Mouse (Mus musculus) heart, adult 8-10 months (tissue): ENCODE results near the gene Tas2r106. TPM values are rescaled to one million over a fixed set of nuclear protein-coding genes. Genes with fewer than 3 reads are reported as not detected.

ENCODE experiments used
- DNase-seq: peaks from one replicate; pipeline ENCODE4 v3.0.0; 2022; ENCODE audit warnings: low spot score
- total RNA-seq, 4 experiments: library from RNA; stranded (reverse); gene quantifications; 2 replicates each; pipeline ENCODE4 v1.2.4; 2022

Tas2r106 gene
- total RNA-seq = not detected

- DNase-seq = no peak
Measured at GRCm38 (mm10) chr6:131678786-131679185, at the start of gene Tas2r106. Gene Tas2r106 (minus strand): TSS chr6:131678886.

- DNase-seq = no peak
Measured at GRCm38 (mm10) chr6:131712803-131713202, 34.1 kb upstream of the Tas2r106 start.

GRCm38 (mm10) chr6:131689963-131690362, 11.3 kb upstream of the Tas2r106 start, which contains the start of gene Tas2r114:
Gene Tas2r114 (minus strand): TSS chr6:131690063.
- no peak for DNase-seq

- no peak for DNase-seq
Measured at GRCm38 (mm10) chr6:131687395-131687794, 8.7 kb upstream of the Tas2r106 start, which contains the start of gene Tas2r105. Gene Tas2r105 (minus strand): TSS chr6:131687495.

DNA sequence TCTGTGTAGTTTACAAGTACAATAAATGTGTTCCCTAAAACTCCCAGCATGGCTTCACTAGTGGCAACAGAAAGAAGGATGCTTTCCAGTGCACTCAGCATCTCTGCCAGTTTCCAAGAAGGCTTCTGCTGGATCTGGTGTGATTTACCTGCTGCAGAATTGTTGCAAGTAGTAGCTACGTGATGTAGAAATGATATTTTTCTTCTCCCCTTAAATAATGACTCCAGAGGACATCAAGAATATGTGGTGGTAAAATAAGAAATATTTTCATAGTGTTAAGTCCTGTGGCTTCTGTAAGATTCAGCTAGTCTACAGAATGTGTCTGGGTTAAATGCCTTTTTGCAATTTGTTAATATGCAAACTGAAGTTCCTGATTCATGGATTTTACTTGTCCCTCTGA, 7.0 kb upstream of the Tas2r106 start, which contains the start of gene Tas2r104:
Gene Tas2r104 (minus strand): TSS at position 101 of the 400 bp plus-strand sequence.
- DNase-seq = no peak

DNA sequence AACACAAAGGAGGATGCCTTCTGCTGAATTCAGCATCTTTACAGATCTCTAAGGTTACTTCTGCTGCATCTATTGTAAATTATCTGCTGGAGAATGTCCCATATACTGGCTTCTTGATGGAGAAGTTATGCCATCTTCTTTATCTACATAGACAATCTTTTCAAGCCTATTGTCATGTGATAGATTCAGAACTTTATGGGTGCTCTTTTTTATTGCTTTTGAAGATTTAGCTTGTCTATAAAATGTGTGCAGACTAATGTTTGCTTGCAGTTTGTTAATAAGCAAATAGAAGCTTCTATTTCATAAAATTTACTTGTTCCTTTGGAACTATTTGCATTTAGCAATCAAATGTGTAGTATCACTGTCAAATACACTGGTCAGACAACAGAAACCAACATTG, 18.6 kb downstream of the Tas2r106 start, which contains the start of gene Tas2r107:
Gene Tas2r107 (minus strand): TSS at position 101 of the 400 bp plus-strand sequence.
- no peak for DNase-seq

- no peak for DNase-seq
Measured at GRCm38 (mm10) chr6:131630812-131631211, 47.9 kb downstream of the Tas2r106 start, which contains the start of gene Tas2r130. Gene Tas2r130 (minus strand): TSS chr6:131630912.

Other genes with a start within 250 kb of the Tas2r106 start
- not detected for gene 5430401F13Rik, start 192.5 kb downstream of the Tas2r106 start, total RNA-seq
- not detected for gene Gm6619, start 192.5 kb downstream of the Tas2r106 start, total RNA-seq
- not detected for gene Tas2r130, start 48.0 kb downstream of the Tas2r106 start, total RNA-seq
- gene Tas2r107, start 18.7 kb downstream of the Tas2r106 start, total RNA-seq = not detected
- not detected for gene Tas2r104, start 6.9 kb upstream of the Tas2r106 start, total RNA-seq
- gene Tas2r105, start 8.6 kb upstream of the Tas2r106 start, total RNA-seq = not detected
- gene Tas2r114, start 11.2 kb upstream of the Tas2r106 start, total RNA-seq = not detected